Mouse (Mus musculus): ENCODE measurements around the gene Kansl3.

DNA sequence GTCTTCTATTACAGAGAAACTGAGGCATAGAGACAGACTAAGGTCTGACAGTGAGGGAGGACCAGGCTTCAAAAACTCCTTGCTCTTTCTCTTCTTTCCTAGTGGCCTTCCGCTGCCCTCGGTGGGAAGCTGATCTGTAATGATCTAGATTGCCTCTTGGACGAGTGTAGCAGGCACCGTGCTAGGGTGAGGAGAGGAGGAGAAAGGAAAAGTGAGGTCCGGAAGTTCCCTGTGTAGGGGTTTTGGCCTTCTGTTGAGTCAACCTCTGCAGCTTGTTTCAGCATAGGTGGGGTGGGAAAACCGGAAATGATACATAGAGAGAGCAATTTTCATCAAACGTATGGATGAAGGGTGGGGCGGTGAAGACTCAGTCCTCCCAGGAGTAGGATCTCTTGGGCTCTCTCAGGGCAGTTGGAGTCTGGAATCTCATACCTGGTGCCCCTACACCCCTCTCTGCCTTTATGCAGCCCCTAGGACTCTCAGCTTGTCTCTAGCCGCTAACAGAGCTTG is 60.0 kb downstream of the Kansl3 start:
- no peak for TF ChIP-seq CTCF (IDR thresholded peaks at IDR 0.05)
- TF ChIP-seq POLR2A (IDR thresholded peaks at IDR 0.05; ENCODE audit: insufficient read depth, low read depth, low read length), result no peak
- TF ChIP-seq EP300 (IDR thresholded peaks at IDR 0.05; ENCODE audit: insufficient read depth, low read depth, low read length), result no peak
